Mouse (Mus musculus) cerebellum, adult 2 months (tissue): ENCODE results near the gene Cldn15.

ENCODE experiments used
- CTCF ChIP-seq: fragments of 200-500 bp; IDR thresholded peaks from 2 replicates; pipeline ENCODE4 v1.5.1; 2011; ENCODE audit warnings: low read depth, mild to moderate bottlenecking, control low read depth, low read length, moderate library complexity, borderline replicate concordance; ENCODE audit not compliant: insufficient read depth
- POLR2A ChIP-seq: fragments of 200-500 bp; IDR thresholded peaks from 2 replicates; pipeline ENCODE4 v1.6.1; 2011; ENCODE audit warnings: low read length, control low read depth, borderline replicate concordance; ENCODE audit not compliant: insufficient read depth

GRCm38 (mm10) chr5:137025132-137025531, 58.7 kb downstream of the Cldn15 start:
- TF ChIP-seq CTCF (peak; percentile 95), POLR2A (no peak)
